Mouse (Mus musculus) liver (tissue): ENCODE data around the gene Gm10750.
"Not testable (repeated sequence)": the region's sequence is repeated elsewhere in the genome, so short reads cannot be mapped to it uniquely, and the experiment has no call there.

Experiments used
- DNase-seq: peaks from one replicate; pipeline ENCODE4 v3.0.0-alpha.2; 2020; ENCODE audit warnings: mixed read lengths

Gene Gm10750

GRCm38 (mm10) chr2:149017137-149017536 lies at the start of gene Gm10750:
Gene Gm10750 (minus strand): TSS chr2:149017237.
- DNase-seq: not testable (repeated sequence)

- no peak for DNase-seq
Observed at GRCm38 (mm10) chr2:149004826-149005225, 12.2 kb downstream of the Gm10750 start.

- DNase-seq: no peak
Observed at GRCm38 (mm10) chr2:149003151-149003550, 13.9 kb downstream of the Gm10750 start, which contains the start of gene Gm1330. Gene Gm1330 (minus strand): TSS chr2:149003251.

- DNase-seq: no peak
Observed at GRCm38 (mm10) chr2:148995133-148995532, 21.9 kb downstream of the Gm10750 start.
